Mouse (Mus musculus): ENCODE measurements at regions not wholly inside any gene's neighbourhood (a gene's known extent, or its start where the extent isn't known, plus 50 kb on each side); places are given as distances from the start of the nearest gene placed in this dataset.

- TF ChIP-seq POLR2A (IDR thresholded peaks at IDR 0.05; ENCODE audit: borderline replicate concordance, low read depth, low read length) (no peak), CTCF (IDR thresholded peaks at IDR 0.05; ENCODE audit: low read depth, low read length) (no peak)
These were observed 193.3 kb upstream of the Tmc3 start for GRCm38 (mm10) chr7:83391388-83391787.

Data from bone marrow macrophage, adult 2 months (primary cell).